ENCODE assay signal across 8 mouse cellular contexts in genomic region chr12:69361919-69362318, GRCm38 (mm10). TPM values are rescaled to one million over a fixed set of nuclear protein-coding genes. Genes with fewer than 3 reads are reported as not detected.
DNase-seq lines count a peak whose midpoint lies in the region; ATAC-seq and TF ChIP-seq lines count a peak whose summit lies in the region.

No protein-coding gene starts in this region.

- 0 out of 2 replicates have a peak, but pooled peaks cover 4% of the 10 kb centered on the region for H3K4me1 ChIP-seq in kidney, postnatal 0 days (replicated peaks; ENCODE audit: insufficient read depth, low read length)
- no peaks in the 10 kb centered on the region for H3K4me1 ChIP-seq in embryonic facial prominence, embryonic 11.5 days (ENCODE audit: control insufficient read depth, insufficient read depth, low read length)
- peaks cover 19% of the 10 kb centered on the region for H3K4me1 ChIP-seq in intestine, embryonic 14.5 days (replicated peaks; ENCODE audit: control insufficient read depth, insufficient read depth, low read length)

- intact Hi-C loops in left cerebral cortex, postnatal 36 days (cut with DNase I) = loop anchor here (2.0 kb wide), 1 partner anchor 213 kb away; no protein-coding TSS in a partner anchor

- no peak for TF ChIP-seq POLR2A in myocyte (IDR thresholded peaks at IDR 0.05; ENCODE audit: insufficient read length, low read depth)

- no peaks in the 10 kb centered on the region for H3K79me2 ChIP-seq in myocyte (ENCODE audit: control insufficient read depth, insufficient read depth)

- DNase-seq in kidney, postnatal 0 days (ENCODE audit: low spot score) = no peak
- DNase-seq in kidney, adult 8-10 months = no peak
- DNase-seq in embryonic facial prominence, embryonic 11.5 days (ENCODE audit: low spot score) = no peak
- DNase-seq in intestine, embryonic 14.5 days (ENCODE audit: low spot score) = no peak
- no peak for DNase-seq in left cerebral cortex, postnatal 36 days (ENCODE audit: low spot score in 2 of 2)
- DNase-seq in cerebellum, postnatal 36 days = no peak
- DNase-seq in ovary, adult 18-20 months (ENCODE audit: low spot score) = no peak

- H3K27me3 ChIP-seq in kidney, postnatal 0 days (ENCODE audit: insufficient read depth, low read length) = no peaks in the 10 kb centered on the region
- no peaks in the 10 kb centered on the region for H3K27me3 ChIP-seq in embryonic facial prominence, embryonic 11.5 days (ENCODE audit: control insufficient read depth, insufficient read depth, low read length)
- no peaks in the 10 kb centered on the region for H3K27me3 ChIP-seq in intestine, embryonic 14.5 days (replicated peaks; ENCODE audit: control insufficient read depth, insufficient read depth, low read length)
- H3K27me3 ChIP-seq in myocyte (ENCODE audit: control insufficient read depth, insufficient read depth, insufficient read length) = no peaks in the 10 kb centered on the region

- H3K36me3 ChIP-seq in kidney, postnatal 0 days (ENCODE audit: insufficient read depth, low read length) = no peaks in the 10 kb centered on the region
- no peaks in the 10 kb centered on the region for H3K36me3 ChIP-seq in embryonic facial prominence, embryonic 11.5 days (replicated peaks; ENCODE audit: control insufficient read depth, insufficient read depth, low read depth, low read length)
- H3K36me3 ChIP-seq in intestine, embryonic 14.5 days (ENCODE audit: control insufficient read depth, insufficient read depth, low read length) = no peaks in the 10 kb centered on the region
- no peaks in the 10 kb centered on the region for H3K36me3 ChIP-seq in myocyte (ENCODE audit: control insufficient read depth, insufficient read depth)

- H3K4me3 ChIP-seq in kidney, postnatal 0 days (replicated peaks; ENCODE audit: low read depth, low read length) = peak overlapping the region; percentile 51
- H3K4me3 ChIP-seq in embryonic facial prominence, embryonic 11.5 days (ENCODE audit: low read depth, low read length) = peak overlapping the region; percentile 48
- peak overlapping the region; percentile 52 for H3K4me3 ChIP-seq in intestine, embryonic 14.5 days (ENCODE audit: low read depth, low read length)
- peak overlapping the region; percentile 37 for H3K4me3 ChIP-seq in myocyte

- no peak for TF ChIP-seq CTCF in kidney, postnatal 0 days (IDR thresholded peaks at IDR 0.05; ENCODE audit: low read depth)

- H3ac ChIP-seq in myocyte (ENCODE audit: control insufficient read depth, insufficient read length) = no peak overlapping the region

- H3K27ac ChIP-seq in kidney, postnatal 0 days = peak overlapping the region; percentile 95
- peak overlapping the region; percentile 75 for H3K27ac ChIP-seq in embryonic facial prominence, embryonic 11.5 days (replicated peaks; ENCODE audit: low read depth, low read length)
- H3K27ac ChIP-seq in intestine, embryonic 14.5 days (ENCODE audit: low read depth) = peak overlapping the region; percentile 96

- ATAC-seq in kidney, postnatal 0 days (replicated peaks; ENCODE audit: low FRiP score, low read depth) = no peak
- no peak for ATAC-seq in embryonic facial prominence, embryonic 11.5 days (replicated peaks; ENCODE audit: insufficient number of reproducible peaks, low FRiP score, low TSS enrichment, low read depth)
- no peak for ATAC-seq in intestine, embryonic 14.5 days (replicated peaks; ENCODE audit: low FRiP score, low TSS enrichment, low read depth)

- H3K9me3 ChIP-seq in kidney, postnatal 0 days (replicated peaks; ENCODE audit: low read length) = no peaks in the 10 kb centered on the region
- no peaks in the 10 kb centered on the region for H3K9me3 ChIP-seq in embryonic facial prominence, embryonic 11.5 days (replicated peaks; ENCODE audit: control insufficient read depth, low read length)
- no peaks in the 10 kb centered on the region for H3K9me3 ChIP-seq in intestine, embryonic 14.5 days (ENCODE audit: control insufficient read depth, low read length)

- peak overlapping the region; percentile 71 for H3K4me2 ChIP-seq in kidney, postnatal 0 days (ENCODE audit: low read length)
- H3K4me2 ChIP-seq in embryonic facial prominence, embryonic 11.5 days (ENCODE audit: low read depth, low read length) = peak overlapping the region; percentile 63
- peak overlapping the region; percentile 79 for H3K4me2 ChIP-seq in intestine, embryonic 14.5 days (ENCODE audit: low read length)
- peak overlapping the region; percentile 96 for H3K4me2 ChIP-seq in myocyte (ENCODE audit: low read depth)

- WGBS in kidney, postnatal 0 days = 5% methylated on average over 10 of the region's 10 CpGs
- 7% methylated on average over 10 of the region's 10 CpGs for WGBS in embryonic facial prominence, embryonic 11.5 days
- WGBS in intestine, embryonic 14.5 days = 7% methylated on average over 10 of the region's 10 CpGs

- H3K9ac ChIP-seq in kidney, postnatal 0 days (ENCODE audit: low read depth, low read length) = peak overlapping the region; percentile 63; the same call in 1 of the 2 replicates
- peak overlapping the region; percentile 65 for H3K9ac ChIP-seq in embryonic facial prominence, embryonic 11.5 days (replicated peaks; ENCODE audit: low read length)
- H3K9ac ChIP-seq in intestine, embryonic 14.5 days (ENCODE audit: low read length) = peak overlapping the region; percentile 63

TF ChIP-seq in myocyte, 11 proteins besides CTCF, POLR2A, EP300 and RAD21:
- TF ChIP-seq MAX (IDR thresholded peaks at IDR 0.05; ENCODE audit: low read depth) = no peak
- TF ChIP-seq SRF (IDR thresholded peaks at IDR 0.05; ENCODE audit: control insufficient read depth, insufficient read length, low read depth) = no peak
- no peak for TF ChIP-seq CEBPB (IDR thresholded peaks at IDR 0.05; ENCODE audit: insufficient read depth, poor library complexity, severe bottlenecking)
- TF ChIP-seq MYOD1 (IDR thresholded peaks at IDR 0.05; ENCODE audit: control insufficient read depth in 1 of 3, insufficient read length in 2 of 3, low read depth in 2 of 3) = no peak

RNA-seq across cellular contexts. Expression of gene Nemf, which starts 5.0 kb away (rescaled TPM):
- 66.8 and 69.9 TPM in 2 replicates for polyA plus RNA-seq in kidney, postnatal 0 days (2015; fragmentation: Nextera tagmentation; extraction: Ambion mirVana)
- 77.4 and 89.8 TPM in 2 replicates for polyA plus RNA-seq in embryonic facial prominence, embryonic 11.5 days (2014; fragmentation: Nextera tagmentation; extraction: Ambion mirVana)
- polyA plus RNA-seq in intestine, embryonic 14.5 days (2014; fragmentation: Nextera tagmentation; extraction: Ambion mirVana) = 69.1 and 78.7 TPM in 2 replicates
- polyA plus RNA-seq in myocyte (2012; fragmentation: generic; extraction: Trizol) = 6.8 TPM
- total RNA-seq in left cerebral cortex, postnatal 36 days (2021) = 10 to 100 TPM; 35.9 to 53.2 TPM

RNA-seq across cellular contexts. Expression of gene Arf6, which starts 10.0 kb away (rescaled TPM):
- 56.2 and 70.7 TPM in 2 replicates for polyA plus RNA-seq in kidney, postnatal 0 days (2015; fragmentation: Nextera tagmentation; extraction: Ambion mirVana)
- 53.7 and 56.4 TPM in 2 replicates for polyA plus RNA-seq in embryonic facial prominence, embryonic 11.5 days (2014; fragmentation: Nextera tagmentation; extraction: Ambion mirVana)
- polyA plus RNA-seq in intestine, embryonic 14.5 days (2014; fragmentation: Nextera tagmentation; extraction: Ambion mirVana) = 48.2 and 53.3 TPM in 2 replicates
- 71.4 TPM for polyA plus RNA-seq in myocyte (2012; fragmentation: generic; extraction: Trizol)
- total RNA-seq in left cerebral cortex, postnatal 36 days (2021) = 10 to 100 TPM; 49.9 to 61.4 TPM

RNA-seq across cellular contexts. Expression of gene Gm9887, which starts 10.3 kb away (rescaled TPM):
- 1.3 and 3.2 TPM in 2 replicates for polyA plus RNA-seq in kidney, postnatal 0 days (2015; fragmentation: Nextera tagmentation; extraction: Ambion mirVana)
- polyA plus RNA-seq in embryonic facial prominence, embryonic 11.5 days (2014; fragmentation: Nextera tagmentation; extraction: Ambion mirVana) = 1.0 and 1.9 TPM in 2 replicates
- polyA plus RNA-seq in intestine, embryonic 14.5 days (2014; fragmentation: Nextera tagmentation; extraction: Ambion mirVana) = 1.1 and 1.5 TPM in 2 replicates
- polyA plus RNA-seq in myocyte (2012; fragmentation: generic; extraction: Trizol) = 2.4 TPM
- total RNA-seq in left cerebral cortex, postnatal 36 days (2021) = 1 to 10 TPM in 1 of 2 experiments, under 1 TPM in 1; 0.93 to 1.7 TPM
